Mouse (Mus musculus) 3T3-L1 (cell line): ENCODE results near the gene Iqsec1.

ENCODE experiments used
- DNase-seq: peaks from one replicate; pipeline ENCODE4 v3.0.0-alpha.2; 2015; ENCODE audit warnings: low read depth, low spot score

The Iqsec1 gene

GRCm38 (mm10) chr6:90755613-90755941, 232.9 kb downstream of the Iqsec1 start:
- DNase-seq, result no peak

- DNase-seq, result no peak
These were observed 233.4 kb downstream of the Iqsec1 start for GRCm38 (mm10) chr6:90754927-90755612.

GRCm38 (mm10) chr6:90754093-90754492, 234.4 kb downstream of the Iqsec1 start:
- no peak for DNase-seq

GRCm38 (mm10) chr6:90753656-90754055, 234.8 kb downstream of the Iqsec1 start:
- DNase-seq, result no peak

GRCm38 (mm10) chr6:90751624-90752023, 236.9 kb downstream of the Iqsec1 start:
- no peak for DNase-seq

- peak; percentile 54 for DNase-seq
These were observed 238.4 kb downstream of the Iqsec1 start for GRCm38 (mm10) chr6:90750091-90750490.

GRCm38 (mm10) chr6:90749414-90749937, 239.0 kb downstream of the Iqsec1 start:
- DNase-seq, result peak; percentile 88

GRCm38 (mm10) chr6:90748976-90749375, 239.5 kb downstream of the Iqsec1 start:
- no peak for DNase-seq

GRCm38 (mm10) chr6:90746331-90746864, 242.1 kb downstream of the Iqsec1 start:
- peak; percentile 28 for DNase-seq

- DNase-seq, result no peak
These were observed 242.9 kb downstream of the Iqsec1 start for GRCm38 (mm10) chr6:90745401-90746198.

- DNase-seq, result no peak
These were observed 246.0 kb downstream of the Iqsec1 start for GRCm38 (mm10) chr6:90742453-90742852.

- no peak for DNase-seq
These were observed 246.8 kb downstream of the Iqsec1 start for GRCm38 (mm10) chr6:90741717-90742116.

GRCm38 (mm10) chr6:90741056-90741420, 247.4 kb downstream of the Iqsec1 start:
- no peak for DNase-seq

- peak; percentile 78 for DNase-seq
These were observed 248.0 kb downstream of the Iqsec1 start for GRCm38 (mm10) chr6:90740348-90741055.

- peak; percentile 97 for DNase-seq
These were observed 251.1 kb downstream of the Iqsec1 start for GRCm38 (mm10) chr6:90737376-90737775.

GRCm38 (mm10) chr6:90736691-90737245, 251.7 kb downstream of the Iqsec1 start:
- DNase-seq, result peak; percentile 52

- DNase-seq, result peak; percentile 75
These were observed 252.3 kb downstream of the Iqsec1 start for GRCm38 (mm10) chr6:90736074-90736672.

GRCm38 (mm10) chr6:90735396-90736036, 253.0 kb downstream of the Iqsec1 start:
- no peak for DNase-seq

- no peak for DNase-seq
These were observed 253.7 kb downstream of the Iqsec1 start for GRCm38 (mm10) chr6:90734806-90735205.

GRCm38 (mm10) chr6:90731327-90731726, 257.2 kb downstream of the Iqsec1 start:
- DNase-seq, result peak; percentile 74

GRCm38 (mm10) chr6:90729829-90730228, 258.7 kb downstream of the Iqsec1 start:
- no peak for DNase-seq
